Mouse (Mus musculus): ENCODE measurements around the gene Slc35e3. TPM values are rescaled to one million over a fixed set of nuclear protein-coding genes. Genes with fewer than 3 reads are reported as not detected.

Slc35e3 gene
- total and polyA plus RNA-seq, 2 experiments from 2014 or later, result 24.4 to 31.0 TPM

GRCm38 (mm10) chr10:117702024-117702833 is 43.9 kb downstream of the Slc35e3 start:
- H3K4me1 ChIP-seq (ENCODE audit: insufficient read depth, low read length), result no peaks in the 10 kb centered on the region; the same call in 1 of the 2 replicates
- no peaks in the 10 kb centered on the region for H3K27me3 ChIP-seq (ENCODE audit: insufficient read depth, low read length)
- H3K4me3 ChIP-seq (ENCODE audit: low read depth, low read length), result no peak overlapping the region
- no peak for TF ChIP-seq CTCF (IDR thresholded peaks at IDR 0.05)
- 95% methylated on average over 6 of the region's 6 CpGs for WGBS
- H3K27ac ChIP-seq (ENCODE audit: low read depth, low read length), result no peak overlapping the region
- no peak overlapping the region for H3K9ac ChIP-seq (replicated peaks; ENCODE audit: low read length, poor library complexity, severe bottlenecking)
- H3K9me3 ChIP-seq (ENCODE audit: low read length), result no peaks in the 10 kb centered on the region
- ATAC-seq (ENCODE audit: low FRiP score) (no peak), DNase-seq (ENCODE audit: low spot score) (no peak)
- H3K36me3 ChIP-seq (ENCODE audit: insufficient read depth, low read length), result peaks cover 47% of the 10 kb centered on the region
- H3K4me2 ChIP-seq (ENCODE audit: low read depth, low read length, poor library complexity, severe bottlenecking), result no peak overlapping the region

GRCm38 (mm10) chr10:117701034-117701829 is 44.9 kb downstream of the Slc35e3 start:
- no peaks in the 10 kb centered on the region; the same call in 1 of the 2 replicates for H3K4me1 ChIP-seq (ENCODE audit: insufficient read depth, low read length)
- WGBS, result 92% methylated on average over 6 of the region's 6 CpGs
- H3K27ac ChIP-seq (ENCODE audit: low read depth, low read length), result no peak overlapping the region
- DNase-seq (ENCODE audit: low spot score) (no peak), ATAC-seq (ENCODE audit: low FRiP score) (no peak)
- H3K27me3 ChIP-seq (ENCODE audit: insufficient read depth, low read length), result no peaks in the 10 kb centered on the region
- H3K36me3 ChIP-seq (ENCODE audit: insufficient read depth, low read length), result peaks cover 47% of the 10 kb centered on the region
- no peak overlapping the region for H3K4me2 ChIP-seq (ENCODE audit: low read depth, low read length, poor library complexity, severe bottlenecking)
- no peaks in the 10 kb centered on the region for H3K9me3 ChIP-seq (ENCODE audit: low read length)
- H3K4me3 ChIP-seq (ENCODE audit: low read depth, low read length), result no peak overlapping the region
- H3K9ac ChIP-seq (replicated peaks; ENCODE audit: low read length, poor library complexity, severe bottlenecking), result no peak overlapping the region
- no peak for TF ChIP-seq CTCF (IDR thresholded peaks at IDR 0.05)

GRCm38 (mm10) chr10:117700450-117700849 is 45.7 kb downstream of the Slc35e3 start:
- H3K9ac ChIP-seq (replicated peaks; ENCODE audit: low read length, poor library complexity, severe bottlenecking), result no peak overlapping the region
- no peaks in the 10 kb centered on the region; the same call in 1 of the 2 replicates for H3K4me1 ChIP-seq (ENCODE audit: insufficient read depth, low read length)
- H3K27ac ChIP-seq (ENCODE audit: low read depth, low read length), result no peak overlapping the region
- peaks cover 55% of the 10 kb centered on the region for H3K36me3 ChIP-seq (ENCODE audit: insufficient read depth, low read length)
- DNase-seq (ENCODE audit: low spot score), result no peak
- H3K27me3 ChIP-seq (ENCODE audit: insufficient read depth, low read length), result no peaks in the 10 kb centered on the region
- 100% methylated on average over 1 of the region's 1 CpGs for WGBS
- H3K4me3 ChIP-seq (ENCODE audit: low read depth, low read length), result no peak overlapping the region
- no peaks in the 10 kb centered on the region for H3K9me3 ChIP-seq (ENCODE audit: low read length)
- H3K4me2 ChIP-seq (ENCODE audit: low read depth, low read length, poor library complexity, severe bottlenecking), result no peak overlapping the region
- ATAC-seq (ENCODE audit: low FRiP score), result no peak
- TF ChIP-seq CTCF (IDR thresholded peaks at IDR 0.05), result no peak

- Histone ChIP-seq H3K9ac (replicated peaks; ENCODE audit: low read length, poor library complexity, severe bottlenecking) (no peak overlapping the region), H3K4me2 (ENCODE audit: low read depth, low read length, poor library complexity, severe bottlenecking) (no peak overlapping the region), H3K27ac (ENCODE audit: low read depth, low read length) (no peak overlapping the region), H3K4me1 (ENCODE audit: insufficient read depth, low read length) (no peaks in the 10 kb centered on the region), H3K9me3 (ENCODE audit: low read length) (no peaks in the 10 kb centered on the region), H3K27me3 (ENCODE audit: insufficient read depth, low read length) (no peaks in the 10 kb centered on the region), H3K4me3 (ENCODE audit: low read depth, low read length) (no peak overlapping the region), H3K36me3 (ENCODE audit: insufficient read depth, low read length) (peaks cover 58% of the 10 kb centered on the region)
- DNase-seq (ENCODE audit: low spot score) (no peak), ATAC-seq (ENCODE audit: low FRiP score) (no peak)
- WGBS, result 96% methylated on average over 4 of the region's 4 CpGs
- no peak for TF ChIP-seq CTCF (IDR thresholded peaks at IDR 0.05)
Measured at GRCm38 (mm10) chr10:117699914-117700313, 46.3 kb downstream of the Slc35e3 start.

GRCm38 (mm10) chr10:117698313-117699138 is 47.6 kb downstream of the Slc35e3 start:
- Histone ChIP-seq H3K9me3 (ENCODE audit: low read length) (no peaks in the 10 kb centered on the region), H3K4me2 (ENCODE audit: low read depth, low read length, poor library complexity, severe bottlenecking) (no peak overlapping the region)
- 95% methylated on average over 10 of the region's 10 CpGs for WGBS

More at GRCm38 (mm10) chr10:117698313-117699138, 47.6 kb downstream of the Slc35e3 start:
- H3K27ac ChIP-seq (ENCODE audit: low read depth, low read length), result no peak overlapping the region
- TF ChIP-seq CTCF (IDR thresholded peaks at IDR 0.05), result no peak
- DNase-seq (ENCODE audit: low spot score) (no peak), ATAC-seq (ENCODE audit: low FRiP score) (no peak)
- no peak overlapping the region for H3K4me3 ChIP-seq (ENCODE audit: low read depth, low read length)
- no peaks in the 10 kb centered on the region for H3K4me1 ChIP-seq (ENCODE audit: insufficient read depth, low read length)
- H3K36me3 ChIP-seq (ENCODE audit: insufficient read depth, low read length), result peaks cover 63% of the 10 kb centered on the region
- H3K27me3 ChIP-seq (ENCODE audit: insufficient read depth, low read length), result no peaks in the 10 kb centered on the region
- no peak overlapping the region for H3K9ac ChIP-seq (replicated peaks; ENCODE audit: low read length, poor library complexity, severe bottlenecking)
